Mouse (Mus musculus) C2C12 (cell line): ENCODE measurements at regions not wholly inside any gene's neighbourhood (a gene's known extent, or its start where the extent isn't known, plus 50 kb on each side); places are given as distances from the start of the nearest gene placed in this dataset.

Experiments used
- H3K27me3 ChIP-seq: one replicate; pipeline ENCODE4 v1.6.1; 2011; ENCODE audit not compliant: control insufficient read depth, insufficient read depth, insufficient read length
- H3K36me3 ChIP-seq: one replicate; pipeline ENCODE4 v1.6.1; 2011; ENCODE audit not compliant: control insufficient read depth, insufficient read depth
- H3K4me3 ChIP-seq: one replicate; pipeline ENCODE4 v1.5.1; 2011; ENCODE audit warnings: mild to moderate bottlenecking, control low read depth; ENCODE audit not compliant: poor library complexity, insufficient read depth, severe bottlenecking
- H3K79me2 ChIP-seq: one replicate; pipeline ENCODE4 v1.6.1; 2011; ENCODE audit not compliant: control insufficient read depth, insufficient read depth
- H3K79me3 ChIP-seq: one replicate; pipeline ENCODE4 v1.6.1; 2011; ENCODE audit warnings: low read depth, control low read depth
- H3ac ChIP-seq: one replicate; pipeline ENCODE3; 2011; ENCODE audit warnings: low read depth; ENCODE audit not compliant: control insufficient read depth, insufficient read length
- CEBPB ChIP-seq: IDR thresholded peaks from one replicate; pipeline ENCODE4 v1.6.1; 2011; ENCODE audit warnings: low read depth, mild to moderate bottlenecking, control low read depth, moderate library complexity
- CTCF ChIP-seq: IDR thresholded peaks from one replicate; pipeline ENCODE4 v1.5.1; 2011; ENCODE audit not compliant: control insufficient read depth, insufficient read depth, insufficient read length
- FOSL1 ChIP-seq: IDR thresholded peaks from one replicate; pipeline ENCODE4 v1.8.0; 2011; ENCODE audit warnings: mild to moderate bottlenecking, low read length; ENCODE audit not compliant: poor library complexity, insufficient read depth, severe bottlenecking
- MAX ChIP-seq: IDR thresholded peaks from one replicate; pipeline ENCODE4 v1.6.1; 2011; ENCODE audit warnings: mild to moderate bottlenecking, control low read depth
- MYOD1 ChIP-seq: IDR thresholded peaks from one replicate; pipeline ENCODE4 v1.6.1; 2011; ENCODE audit warnings: low read depth; ENCODE audit not compliant: control insufficient read depth, insufficient read length
- MYOG ChIP-seq: IDR thresholded peaks from one replicate; pipeline ENCODE4 v1.6.1; 2011; ENCODE audit not compliant: control insufficient read depth, insufficient read length; ENCODE audit errors: extremely low read depth
- USF1 ChIP-seq: IDR thresholded peaks from one replicate; pipeline ENCODE4 v1.6.1; 2011; ENCODE audit warnings: low read depth, mild to moderate bottlenecking, control low read depth, moderate library complexity

GRCm38 (mm10) chr11:22648275-22648674 lies 136.4 kb downstream of the Tmem17 start:
- H3K27me3 ChIP-seq = no peaks in the 10 kb centered on the region
- TF ChIP-seq MYOG (no peak), MAX (no peak), FOSL1 (no peak), CEBPB (no peak), CTCF (no peak), USF1 (no peak), MYOD1 (no peak)
- no peaks in the 10 kb centered on the region for H3K79me3 ChIP-seq
- H3K36me3 ChIP-seq = no peaks in the 10 kb centered on the region
- no peak overlapping the region for H3K4me3 ChIP-seq
- H3K79me2 ChIP-seq = no peaks in the 10 kb centered on the region
- H3ac ChIP-seq = no peak overlapping the region

GRCm38 (mm10) chr11:22650771-22651170 lies 138.9 kb downstream of the Tmem17 start:
- H3K4me3 ChIP-seq = no peak overlapping the region
- no peak overlapping the region for H3ac ChIP-seq
- H3K79me2 ChIP-seq = no peaks in the 10 kb centered on the region
- no peaks in the 10 kb centered on the region for H3K36me3 ChIP-seq
- no peaks in the 10 kb centered on the region for H3K79me3 ChIP-seq
- TF ChIP-seq CTCF = no peak
- no peaks in the 10 kb centered on the region for H3K27me3 ChIP-seq

DNA sequence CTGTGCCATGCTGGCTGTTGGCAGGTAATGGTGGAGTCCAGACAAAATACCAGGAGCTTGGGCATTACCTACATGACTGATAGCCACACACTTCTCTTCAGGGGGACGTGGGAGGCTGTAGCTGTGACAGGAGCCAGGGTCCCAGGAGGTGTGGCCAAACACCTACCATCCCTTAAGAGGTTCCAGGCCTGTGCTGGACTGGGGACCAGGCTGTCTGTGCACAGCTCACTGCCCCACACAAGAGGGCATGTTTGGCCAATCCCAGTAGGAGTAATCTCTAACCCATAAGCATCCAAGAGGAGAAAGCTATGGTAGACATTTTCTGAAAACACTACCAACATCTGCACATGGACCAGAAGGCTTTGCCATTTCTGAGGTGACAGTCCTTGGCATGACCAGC lies 139.4 kb downstream of the Tmem17 start:
- no peaks in the 10 kb centered on the region for H3K79me3 ChIP-seq

DNA sequence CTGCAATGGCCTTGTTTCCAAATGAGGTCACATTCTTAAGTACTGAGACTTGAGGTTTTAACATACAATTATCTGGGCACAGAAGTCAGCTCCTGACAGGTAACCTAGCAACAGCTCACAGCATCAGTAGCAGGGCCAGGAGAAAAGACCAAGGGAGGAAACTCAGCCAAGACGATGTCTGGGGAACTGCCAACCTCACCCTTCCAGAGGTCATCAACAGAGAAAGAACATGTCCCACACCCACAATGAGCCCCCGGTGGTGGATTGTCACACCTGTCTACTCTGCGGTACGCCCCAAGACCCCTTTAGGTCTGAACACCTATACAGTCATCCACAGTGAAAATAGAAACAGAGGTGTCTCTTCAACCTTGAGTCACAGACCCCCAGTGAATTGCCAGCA lies 140.0 kb downstream of the Tmem17 start:
- no peaks in the 10 kb centered on the region for H3K79me2 ChIP-seq
- no peak overlapping the region for H3ac ChIP-seq
- H3K27me3 ChIP-seq = no peaks in the 10 kb centered on the region

More for the DNA sequence above, 139.4 kb downstream of the Tmem17 start:
- Histone ChIP-seq H3K4me3 (no peak overlapping the region), H3ac (no peak overlapping the region), H3K27me3 (no peaks in the 10 kb centered on the region), H3K79me2 (no peaks in the 10 kb centered on the region), H3K36me3 (no peaks in the 10 kb centered on the region)
- no peak for TF ChIP-seq USF1
- no peak for TF ChIP-seq MYOG
- TF ChIP-seq CEBPB = no peak
- TF ChIP-seq FOSL1 = no peak
- no peak for TF ChIP-seq MYOD1
- no peak for TF ChIP-seq MAX
- no peak for TF ChIP-seq CTCF

DNA sequence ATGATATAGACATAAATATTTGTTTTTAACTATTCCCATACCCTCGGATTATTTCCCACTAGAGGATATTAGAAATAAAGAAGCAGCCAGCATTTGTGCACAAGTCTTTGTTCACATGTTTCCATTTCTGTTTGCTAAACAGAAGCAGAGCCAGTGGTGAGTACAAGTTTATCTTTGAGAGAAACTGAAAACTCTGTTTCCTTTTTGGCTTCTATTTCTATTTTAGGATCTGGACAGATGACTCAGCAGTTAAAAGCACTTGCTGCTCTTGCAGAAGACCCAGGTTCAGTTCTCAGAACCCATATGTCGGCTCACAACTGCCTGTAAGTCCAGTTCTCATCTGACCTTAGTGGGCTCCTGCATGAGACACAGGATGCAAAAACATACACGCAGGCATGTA lies 141.0 kb downstream of the Tmem17 start:
- TF ChIP-seq CTCF (no peak), MYOG (no peak), MAX (no peak)
- Histone ChIP-seq H3K79me2 (no peaks in the 10 kb centered on the region), H3K36me3 (no peaks in the 10 kb centered on the region), H3K79me3 (no peaks in the 10 kb centered on the region), H3ac (no peak overlapping the region), H3K4me3 (no peak overlapping the region), H3K27me3 (no peaks in the 10 kb centered on the region)

More for the DNA sequence above, 140.0 kb downstream of the Tmem17 start:
- no peak for TF ChIP-seq CTCF
- TF ChIP-seq USF1 = no peak
- no peak for TF ChIP-seq MYOG
- TF ChIP-seq MAX = no peak
- no peak for TF ChIP-seq CEBPB
- TF ChIP-seq MYOD1 = no peak
- TF ChIP-seq FOSL1 = no peak
- no peaks in the 10 kb centered on the region for H3K36me3 ChIP-seq
- H3K4me3 ChIP-seq = no peak overlapping the region
- no peaks in the 10 kb centered on the region for H3K79me3 ChIP-seq

DNA sequence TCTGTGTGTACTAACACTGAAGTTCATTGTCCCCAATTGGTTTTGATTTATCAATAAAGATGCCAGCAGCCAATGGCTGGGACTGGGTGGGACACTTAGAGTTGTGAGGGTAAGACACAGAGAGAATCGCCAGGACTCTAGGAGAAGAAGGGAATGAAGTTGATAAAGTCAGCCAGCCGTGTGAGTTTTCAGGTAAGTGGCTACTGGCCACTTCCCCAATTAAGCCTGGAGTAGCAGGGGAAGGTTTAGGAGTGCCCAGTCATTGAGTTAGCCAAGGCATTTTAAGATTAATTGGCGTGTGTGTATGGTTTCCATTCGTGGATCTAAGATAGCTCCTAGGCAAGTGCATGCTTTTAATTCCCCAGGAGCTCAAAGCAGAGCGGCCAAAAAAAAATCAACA lies 141.5 kb downstream of the Tmem17 start:
- Histone ChIP-seq H3K36me3 (no peaks in the 10 kb centered on the region), H3K79me3 (no peaks in the 10 kb centered on the region), H3K4me3 (no peak overlapping the region), H3ac (no peak overlapping the region), H3K79me2 (no peaks in the 10 kb centered on the region), H3K27me3 (no peaks in the 10 kb centered on the region)
- TF ChIP-seq MYOG (no peak), MAX (no peak), FOSL1 (no peak), CEBPB (no peak), CTCF (no peak), MYOD1 (no peak), USF1 (no peak)

DNA sequence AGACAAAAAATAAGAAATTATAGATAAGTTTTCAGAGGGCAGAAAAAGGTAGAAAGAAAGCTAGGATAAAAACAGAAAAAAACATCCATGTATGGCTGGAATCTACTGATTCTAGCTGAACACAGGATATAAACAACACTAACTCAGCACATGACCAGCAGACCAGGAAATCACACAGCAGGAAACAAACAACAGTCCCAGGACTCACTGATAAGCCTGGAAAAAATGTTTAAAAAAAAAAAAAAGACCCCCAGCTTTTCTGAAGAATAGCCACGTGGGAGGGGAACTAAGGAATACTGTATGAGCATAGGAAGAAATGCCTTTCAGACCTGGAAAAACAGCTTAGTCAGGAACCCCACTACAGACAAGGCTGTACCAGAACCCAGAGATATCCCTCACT lies 145.7 kb downstream of the Tmem17 start:
- no peak overlapping the region for H3K4me3 ChIP-seq
- H3K79me2 ChIP-seq = no peaks in the 10 kb centered on the region
- TF ChIP-seq CEBPB (no peak), USF1 (no peak), MYOG (no peak), MAX (no peak), MYOD1 (no peak), CTCF (no peak), FOSL1 (no peak)
- H3K79me3 ChIP-seq = no peaks in the 10 kb centered on the region
- no peaks in the 10 kb centered on the region for H3K36me3 ChIP-seq
- H3ac ChIP-seq = no peak overlapping the region
- H3K27me3 ChIP-seq = no peaks in the 10 kb centered on the region
